Mouse (Mus musculus) testis, adult 2 months (tissue): ENCODE measurements around the gene Spata21.

Source experiments
- CTCF ChIP-seq: fragments of 200-500 bp; IDR thresholded peaks from 2 replicates; pipeline ENCODE4 v1.5.1; 2012; ENCODE audit warnings: low read depth, mild to moderate bottlenecking, inconsistent platforms, low read length, moderate library complexity; ENCODE audit not compliant: control insufficient read depth, insufficient read depth, insufficient replicate concordance
- POLR2A ChIP-seq: fragments of 200-500 bp; IDR thresholded peaks from 2 replicates; pipeline ENCODE4 v1.6.1; 2012; ENCODE audit warnings: low read depth, mild to moderate bottlenecking, inconsistent platforms, low read length, moderate library complexity; ENCODE audit not compliant: control insufficient read depth

DNA sequence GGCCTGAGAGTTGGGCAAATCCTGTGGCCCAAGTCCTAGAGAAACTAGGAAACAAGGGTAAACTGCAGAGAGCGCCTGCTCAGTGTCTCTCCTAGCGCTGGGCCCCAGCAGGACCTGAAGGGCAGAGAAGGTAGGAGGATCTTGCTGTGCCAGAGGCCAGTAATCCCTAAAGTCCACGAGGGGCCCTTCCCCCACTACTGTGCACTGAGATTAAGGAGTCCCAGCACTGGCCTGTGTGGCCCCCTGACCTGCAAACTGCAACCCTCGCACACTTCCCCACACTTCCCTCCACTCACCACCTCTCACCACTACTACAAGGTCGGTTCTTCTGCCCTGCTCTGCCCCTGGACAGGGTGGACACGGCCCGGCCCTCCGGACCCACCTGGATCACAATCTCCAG is 35.0 kb upstream of the Spata21 start:
- TF ChIP-seq POLR2A (no peak), CTCF (no peak)
